Mouse (Mus musculus) lung, postnatal 0 days (tissue): Measurements from ENCODE around the gene Ly6g6e.

Experiments used
- CTCF ChIP-seq: IDR thresholded peaks from 2 replicates; pipeline ENCODE4 v1.5.1; 2016; ENCODE audit warnings: antibody characterized with exemption, mild to moderate bottlenecking
- EP300 ChIP-seq: IDR thresholded peaks from 2 replicates; pipeline ENCODE4 v1.6.1; 2016; ENCODE audit warnings: antibody characterized with exemption, mild to moderate bottlenecking, control low read depth

- TF ChIP-seq CTCF (no peak), EP300 (no peak)
These were observed 18.0 kb downstream of the Ly6g6e start for GRCm38 (mm10) chr17:35094475-35095365.
